Mouse (Mus musculus) right cerebral cortex, adult 18-20 months (tissue): ENCODE results near the gene D630003M21Rik.
A peak's percentile ranks its signal among the peaks of the same experiment; 100 is the strongest.

Experiments
- DNase-seq: peaks from one replicate; pipeline ENCODE4 v3.0.0; 2022; ENCODE audit warnings: mixed read lengths

The D630003M21Rik gene

GRCm38 (mm10) chr2:158233106-158233505, 4.1 kb upstream of the D630003M21Rik start:
- DNase-seq: no peak

- no peak for DNase-seq
Measured at GRCm38 (mm10) chr2:158232414-158232813, 3.4 kb upstream of the D630003M21Rik start.

- DNase-seq: no peak
Measured at GRCm38 (mm10) chr2:158231071-158231470, 2.0 kb upstream of the D630003M21Rik start.

GRCm38 (mm10) chr2:158230617-158231016, 1.6 kb upstream of the D630003M21Rik start:
- no peak for DNase-seq

- no peak for DNase-seq
Measured at GRCm38 (mm10) chr2:158229503-158229892, 476 bp upstream of the D630003M21Rik start.

GRCm38 (mm10) chr2:158225301-158225700, 3.7 kb downstream of the D630003M21Rik start:
- peak; percentile 29 for DNase-seq

- no peak for DNase-seq
Measured at GRCm38 (mm10) chr2:158223497-158223896, 5.5 kb downstream of the D630003M21Rik start.

- DNase-seq: no peak
Measured at GRCm38 (mm10) chr2:158222664-158223063, 6.4 kb downstream of the D630003M21Rik start.

GRCm38 (mm10) chr2:158221446-158222084, 7.5 kb downstream of the D630003M21Rik start:
- DNase-seq: no peak

GRCm38 (mm10) chr2:158219562-158219961, 9.5 kb downstream of the D630003M21Rik start:
- no peak for DNase-seq

GRCm38 (mm10) chr2:158216510-158216909, 12.5 kb downstream of the D630003M21Rik start:
- no peak for DNase-seq

- DNase-seq: no peak
Measured at GRCm38 (mm10) chr2:158215283-158216117, 13.5 kb downstream of the D630003M21Rik start.

GRCm38 (mm10) chr2:158211764-158212471, 17.1 kb downstream of the D630003M21Rik start:
- no peak for DNase-seq

- DNase-seq: no peak
Measured at GRCm38 (mm10) chr2:158210958-158211357, 18.1 kb downstream of the D630003M21Rik start.

- DNase-seq: peak; percentile 26
Measured at GRCm38 (mm10) chr2:158210503-158210902, 18.5 kb downstream of the D630003M21Rik start.

- DNase-seq: no peak
Measured at GRCm38 (mm10) chr2:158209776-158210175, 19.2 kb downstream of the D630003M21Rik start.

GRCm38 (mm10) chr2:158207848-158208247, 21.2 kb downstream of the D630003M21Rik start:
- DNase-seq: peak; percentile 71

GRCm38 (mm10) chr2:158204114-158204513, 24.9 kb downstream of the D630003M21Rik start:
- DNase-seq: peak; percentile 71

- no peak for DNase-seq
Measured at GRCm38 (mm10) chr2:158203686-158204085, 25.3 kb downstream of the D630003M21Rik start.

GRCm38 (mm10) chr2:158199281-158199680, 29.7 kb downstream of the D630003M21Rik start:
- peak; percentile 37 for DNase-seq

- no peak for DNase-seq
Measured at GRCm38 (mm10) chr2:158198861-158199260, 30.2 kb downstream of the D630003M21Rik start.

GRCm38 (mm10) chr2:158197971-158198370, 31.1 kb downstream of the D630003M21Rik start:
- no peak for DNase-seq

GRCm38 (mm10) chr2:158194945-158195640, 33.9 kb downstream of the D630003M21Rik start:
- peak; percentile 47 for DNase-seq
